Comparison of ENCODE assay signal across 7 mouse cellular contexts in the genomic region with DNA sequence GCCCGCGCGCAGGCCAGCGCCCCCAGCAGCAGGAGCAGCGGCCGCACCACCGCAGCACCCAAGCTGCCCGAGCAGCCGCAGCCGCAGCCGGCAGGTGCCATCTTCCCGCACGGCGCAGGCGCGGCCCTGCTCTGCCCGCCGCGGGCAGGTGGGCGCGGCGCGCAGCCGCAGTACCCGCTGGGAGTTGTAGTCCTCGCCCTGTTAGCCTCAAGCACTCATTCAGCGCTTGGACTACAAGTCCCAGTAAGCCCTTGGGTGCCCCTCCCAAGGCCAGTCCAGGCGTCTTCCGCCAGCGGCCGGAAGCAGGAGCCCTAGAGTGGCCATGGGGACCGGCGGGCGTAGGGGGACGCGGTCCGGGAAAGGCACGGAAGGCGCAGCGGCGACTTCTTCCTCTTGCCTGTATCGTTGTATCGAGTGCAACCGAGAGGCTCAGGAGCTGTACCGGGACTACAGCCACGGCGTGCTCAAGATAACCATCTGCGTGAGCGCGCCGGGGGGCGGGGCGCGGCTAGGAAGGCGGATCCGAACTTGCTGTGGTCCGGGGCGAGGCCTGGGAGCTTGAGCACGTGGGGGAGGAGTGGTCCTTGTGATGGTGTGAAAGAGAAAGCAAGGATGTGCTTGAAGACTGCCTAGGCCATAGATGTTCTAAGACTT. TPM values are rescaled to one million over a fixed set of nuclear protein-coding genes. Genes with fewer than 3 reads are reported as not detected.
DNase-seq lines count a peak whose midpoint lies in the region; ATAC-seq and TF ChIP-seq lines count a peak whose summit lies in the region.

Gene Ttc13 (minus strand): TSS at position 122 of the 654 bp plus-strand sequence.
Gene Arv1 (plus strand): TSS at position 278 of the 654 bp plus-strand sequence.

- H3K9ac ChIP-seq in intestine, postnatal 0 days (ENCODE audit: low read depth, low read length) = peak within 1 kb of the TSS; percentile 81
- H3K9ac ChIP-seq in midbrain, embryonic 12.5 days (replicated peaks) = peak within 1 kb of the TSS; percentile 98

- TF ChIP-seq POLR2A in small intestine, adult 2 months (IDR thresholded peaks at IDR 0.05; ENCODE audit: low read depth, low read length) = peak; percentile 46; the same call in 1 of the 2 replicates

- H3K27ac ChIP-seq in embryonic facial prominence, embryonic 10.5 days (replicated peaks) = peak within 1 kb of the TSS; percentile 87
- H3K27ac ChIP-seq in intestine, postnatal 0 days (ENCODE audit: low read depth, low read length) = peak within 1 kb of the TSS; percentile 57
- peak within 1 kb of the TSS; percentile 68 for H3K27ac ChIP-seq in midbrain, embryonic 12.5 days (replicated peaks)
- peak within 1 kb of the TSS; percentile 72; the same call in 1 of the 2 replicates for H3K27ac ChIP-seq in small intestine, adult 2 months (ENCODE audit: insufficient read depth, low read depth, low read length)

- H3K9me3 ChIP-seq in embryonic facial prominence, embryonic 10.5 days = no peaks in the 10 kb centered on the region
- H3K9me3 ChIP-seq in intestine, postnatal 0 days (ENCODE audit: control insufficient read depth) = no peaks in the 10 kb centered on the region
- H3K9me3 ChIP-seq in midbrain, embryonic 12.5 days = no peaks in the 10 kb centered on the region

- H3K4me3 ChIP-seq in embryonic facial prominence, embryonic 10.5 days = peak within 1 kb of the TSS; percentile 99
- peak within 1 kb of the TSS; percentile 89 for H3K4me3 ChIP-seq in intestine, postnatal 0 days (ENCODE audit: low read depth, low read length)
- peak within 1 kb of the TSS; percentile 98 for H3K4me3 ChIP-seq in midbrain, embryonic 12.5 days
- H3K4me3 ChIP-seq in small intestine, adult 2 months (ENCODE audit: low read depth, low read length) = peak within 1 kb of the TSS; percentile 82

- DNase-seq in adrenal gland, postnatal 10 days = peak; percentile 96
- DNase-seq in embryonic facial prominence, embryonic 10.5 days (ENCODE audit: low spot score) = peak; percentile 96
- DNase-seq in gonadal fat pad, adult 2 months (ENCODE audit: low read depth) = peak; percentile 52
- DNase-seq in left cerebral cortex, postnatal 4 days = peak; percentile 97

- peak; percentile 39 for TF ChIP-seq CTCF in intestine, postnatal 0 days (IDR thresholded peaks at IDR 0.05; ENCODE audit: low read depth)
- no peak for TF ChIP-seq CTCF in small intestine, adult 2 months (IDR thresholded peaks at IDR 0.05; ENCODE audit: extremely low read depth, insufficient read length, insufficient replicate concordance, low read depth, low read length)

- WGBS in embryonic facial prominence, embryonic 10.5 days = under 1% methylated on average over 59 of the region's 59 CpGs
- WGBS in intestine, postnatal 0 days = under 1% methylated on average over 59 of the region's 59 CpGs
- under 1% methylated on average over 56 of the region's 59 CpGs for WGBS in midbrain, embryonic 12.5 days
- WGBS in small intestine, adult 2 months = 2% methylated on average over 58 of the region's 59 CpGs

- H3K4me1 ChIP-seq in embryonic facial prominence, embryonic 10.5 days = peaks cover 25% of the 10 kb centered on the region
- 0 out of 2 replicates have a peak, but pooled peaks cover 11% of the 10 kb centered on the region for H3K4me1 ChIP-seq in intestine, postnatal 0 days (replicated peaks; ENCODE audit: control insufficient read depth, insufficient read depth, low read length)
- peaks cover 25% of the 10 kb centered on the region for H3K4me1 ChIP-seq in midbrain, embryonic 12.5 days
- peaks cover 8% of the 10 kb centered on the region; the same call in 1 of the 2 replicates for H3K4me1 ChIP-seq in small intestine, adult 2 months (ENCODE audit: control insufficient read depth, insufficient read depth, insufficient read length, low read length)

- intact Hi-C loops in left cerebral cortex, postnatal 4 days (cut with DNase I) = no loop called here

- H3K4me2 ChIP-seq in intestine, postnatal 0 days (replicated peaks; ENCODE audit: low read depth) = peak within 1 kb of the TSS; percentile 91
- H3K4me2 ChIP-seq in midbrain, embryonic 12.5 days (replicated peaks) = peak within 1 kb of the TSS; percentile 93

- no peaks in the 10 kb centered on the region for H3K27me3 ChIP-seq in embryonic facial prominence, embryonic 10.5 days (replicated peaks; ENCODE audit: low read depth, poor library complexity, severe bottlenecking)
- no peaks in the 10 kb centered on the region for H3K27me3 ChIP-seq in intestine, postnatal 0 days (replicated peaks; ENCODE audit: control insufficient read depth, insufficient read depth, low read length)
- H3K27me3 ChIP-seq in midbrain, embryonic 12.5 days = no peaks in the 10 kb centered on the region
- no peaks in the 10 kb centered on the region for H3K27me3 ChIP-seq in small intestine, adult 2 months (ENCODE audit: control insufficient read depth, insufficient read depth, low read length)

- peaks cover 27% of the 10 kb centered on the region for H3K36me3 ChIP-seq in embryonic facial prominence, embryonic 10.5 days (replicated peaks)
- H3K36me3 ChIP-seq in intestine, postnatal 0 days (ENCODE audit: control insufficient read depth, insufficient read depth) = peaks cover 11% of the 10 kb centered on the region
- H3K36me3 ChIP-seq in midbrain, embryonic 12.5 days = peaks cover 13% of the 10 kb centered on the region
- 0 out of 2 replicates have a peak, but pooled peaks cover 3% of the 10 kb centered on the region for H3K36me3 ChIP-seq in small intestine, adult 2 months (ENCODE audit: control insufficient read depth, insufficient read depth, low read length)

- peak; percentile 99 for ATAC-seq in intestine, postnatal 0 days
- peak; percentile 99 for ATAC-seq in midbrain, embryonic 12.5 days (ENCODE audit: low FRiP score, low read depth)

RNA-seq across cellular contexts. Expression of gene Ttc13, which starts in this region (rescaled TPM):
- total RNA-seq in adrenal gland, postnatal 10 days (2021) = 10 to 100 TPM; 41.8 to 47.1 TPM
- polyA plus RNA-seq in embryonic facial prominence, embryonic 10.5 days (2016; fragmentation: Nextera tagmentation; extraction: Ambion mirVana) = 47.0 and 48.7 TPM in 2 replicates
- 24.7 and 25.1 TPM in 2 replicates for polyA plus RNA-seq in gonadal fat pad, adult 2 months (2012; rRNA removed)
- 19.0 and 20.2 TPM in 2 replicates for polyA plus RNA-seq in intestine, postnatal 0 days (2015; fragmentation: Nextera tagmentation; extraction: Ambion mirVana)
- 10 to 100 TPM; 72.6 to 73.2 TPM for total RNA-seq in left cerebral cortex, postnatal 4 days (2021)
- polyA plus RNA-seq in midbrain, embryonic 12.5 days (2016; fragmentation: Nextera tagmentation; extraction: Ambion mirVana) = 66.6 and 67.8 TPM in 2 replicates
- polyA plus RNA-seq in small intestine, adult 2 months (2012; rRNA removed) = 8.1 and 11.4 TPM in 2 replicates

RNA-seq across cellular contexts. Expression of gene Arv1, which starts in this region (rescaled TPM):
- 10 to 100 TPM in 1 of 2 experiments, 1 to 10 TPM in 1; 8.4 to 13.4 TPM for total RNA-seq in adrenal gland, postnatal 10 days (2021)
- 31.5 and 33.5 TPM in 2 replicates for polyA plus RNA-seq in embryonic facial prominence, embryonic 10.5 days (2016; fragmentation: Nextera tagmentation; extraction: Ambion mirVana)
- 13.3 and 18.3 TPM in 2 replicates for polyA plus RNA-seq in gonadal fat pad, adult 2 months (2012; rRNA removed)
- polyA plus RNA-seq in intestine, postnatal 0 days (2015; fragmentation: Nextera tagmentation; extraction: Ambion mirVana) = 13.3 and 14.8 TPM in 2 replicates
- 10 to 100 TPM; 23.3 to 24.7 TPM for total RNA-seq in left cerebral cortex, postnatal 4 days (2021)
- 36.2 and 38.3 TPM in 2 replicates for polyA plus RNA-seq in midbrain, embryonic 12.5 days (2016; fragmentation: Nextera tagmentation; extraction: Ambion mirVana)
- polyA plus RNA-seq in small intestine, adult 2 months (2012; rRNA removed) = 6.5 and 7.0 TPM in 2 replicates

Comparison
In these comparisons a context has a peak if more than half of its experiments do, and no peak if none do; other contexts are left out.
1. Peak in every context shown above with its lines: DNase-seq, ATAC-seq, H3K4me3 ChIP-seq and H3K27ac ChIP-seq.